Mouse (Mus musculus): ENCODE results near the gene Gm21905. TPM values are rescaled to one million over a fixed set of nuclear protein-coding genes. Genes with fewer than 3 reads are reported as not detected.

Gm21905 gene
- polyA plus RNA-seq (2014; fragmentation: Nextera tagmentation; extraction: Ambion mirVana) = not detected in 2 replicates

DNA sequence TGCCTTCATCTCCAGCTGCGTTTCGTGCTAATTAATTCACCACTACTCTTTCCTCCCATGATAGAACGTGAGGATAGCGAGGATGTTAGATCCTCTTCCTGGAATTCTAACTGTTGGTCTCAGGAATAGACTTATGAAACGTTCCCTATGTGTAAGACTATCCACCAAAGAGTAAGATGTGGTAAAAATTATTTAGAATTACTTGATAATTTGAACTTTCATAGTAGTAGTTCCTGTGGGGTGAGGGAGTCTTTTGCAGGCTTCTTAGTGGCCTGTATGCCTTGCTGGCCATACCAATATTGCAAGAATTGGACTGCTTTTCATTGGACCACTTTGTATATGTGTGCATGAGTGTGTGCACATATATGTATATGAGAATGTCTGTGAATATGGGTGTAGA is at the start of gene Gm21905:
TSS of gene Gm21905 (minus strand) at position 101 of the 400 bp plus-strand sequence.
- Histone ChIP-seq H3K9ac (ENCODE audit: low read length) (no peak within 1 kb of the TSS), H3K4me3 (ENCODE audit: low read depth, low read length) (no peak within 1 kb of the TSS), H3K9me3 (ENCODE audit: control insufficient read depth, low read length) (no peaks in the 10 kb centered on the region), H3K27me3 (ENCODE audit: control insufficient read depth, insufficient read depth, low read length) (no peaks in the 10 kb centered on the region), H3K36me3 (ENCODE audit: control insufficient read depth, insufficient read depth, low read length) (no peaks in the 10 kb centered on the region), H3K4me1 (ENCODE audit: control insufficient read depth, insufficient read depth, low read length) (no peaks in the 10 kb centered on the region), H3K27ac (ENCODE audit: low read depth, low read length) (no peak within 1 kb of the TSS), H3K4me2 (no peak within 1 kb of the TSS)
- ATAC-seq (ENCODE audit: low FRiP score) (no peak), DNase-seq (ENCODE audit: low spot score, missing footprints) (no peak)
- 89% methylated on average over 5 of the region's 5 CpGs for WGBS

DNA sequence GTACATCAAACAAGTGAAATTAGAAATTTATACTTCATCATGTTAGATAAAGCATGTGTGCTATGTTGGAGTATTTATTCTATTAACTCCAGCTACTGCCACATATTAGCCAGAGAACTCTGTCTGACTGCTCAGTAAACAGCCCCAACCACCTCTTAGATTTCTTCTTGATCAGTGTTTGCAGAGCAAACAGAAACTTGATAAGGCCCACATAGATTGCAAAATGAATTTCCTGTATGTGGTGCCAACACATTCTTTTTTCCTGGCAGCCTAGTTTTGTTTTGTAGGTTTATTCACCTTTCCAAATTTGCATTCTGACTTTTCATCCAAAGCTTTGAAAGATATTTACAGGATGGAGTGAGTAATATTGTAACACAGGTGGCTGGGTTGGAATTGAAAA is 44.2 kb upstream of the Gm21905 start:
- Histone ChIP-seq H3K4me3 (ENCODE audit: low read depth, low read length) (no peak overlapping the region), H3K9me3 (ENCODE audit: control insufficient read depth, low read length) (no peaks in the 10 kb centered on the region), H3K36me3 (ENCODE audit: control insufficient read depth, insufficient read depth, low read length) (no peaks in the 10 kb centered on the region), H3K27ac (ENCODE audit: low read depth, low read length) (no peak overlapping the region), H3K4me1 (ENCODE audit: control insufficient read depth, insufficient read depth, low read length) (no peaks in the 10 kb centered on the region), H3K4me2 (no peak overlapping the region), H3K9ac (ENCODE audit: low read length) (no peak overlapping the region), H3K27me3 (ENCODE audit: control insufficient read depth, insufficient read depth, low read length) (no peaks in the 10 kb centered on the region)
- DNase-seq (ENCODE audit: low spot score, missing footprints) = no peak
- ATAC-seq (ENCODE audit: low FRiP score) = no peak

DNA sequence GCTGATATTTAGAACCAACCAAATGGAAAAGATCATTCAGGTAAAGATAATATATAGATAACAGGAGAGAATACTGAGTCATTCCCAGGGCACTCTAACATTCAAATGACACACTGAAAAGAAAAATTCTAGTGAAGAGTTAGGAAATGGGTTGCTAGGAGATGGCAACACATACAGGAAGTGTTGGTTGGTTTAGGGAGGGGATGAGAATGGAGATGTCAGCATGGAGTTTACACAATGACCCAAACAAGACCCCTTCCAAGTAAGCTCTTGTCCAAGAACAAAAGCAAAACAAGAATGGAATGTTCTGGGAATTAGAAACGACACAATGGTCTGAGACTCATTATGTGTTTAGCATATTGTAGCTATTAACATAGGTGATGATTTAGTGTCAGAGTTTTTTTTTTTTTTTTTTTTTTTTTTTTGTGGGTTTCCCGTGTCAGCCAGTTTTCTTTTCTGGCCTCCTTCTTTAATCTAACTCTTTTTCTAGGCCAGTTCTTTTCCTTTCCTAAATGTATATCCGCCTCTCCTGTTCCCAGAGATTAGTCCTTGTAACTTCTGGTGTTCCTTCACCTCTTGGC is 35.8 kb upstream of the Gm21905 start:
- Histone ChIP-seq H3K27ac (ENCODE audit: low read depth, low read length) (no peak overlapping the region), H3K9ac (ENCODE audit: low read length) (no peak overlapping the region), H3K4me1 (ENCODE audit: control insufficient read depth, insufficient read depth, low read length) (no peaks in the 10 kb centered on the region), H3K36me3 (ENCODE audit: control insufficient read depth, insufficient read depth, low read length) (no peaks in the 10 kb centered on the region), H3K27me3 (ENCODE audit: control insufficient read depth, insufficient read depth, low read length) (no peaks in the 10 kb centered on the region), H3K9me3 (ENCODE audit: control insufficient read depth, low read length) (no peaks in the 10 kb centered on the region), H3K4me2 (no peak overlapping the region), H3K4me3 (ENCODE audit: low read depth, low read length) (no peak overlapping the region)
- DNase-seq (ENCODE audit: low spot score, missing footprints) = no peak
- no peak for ATAC-seq (ENCODE audit: low FRiP score)
- 62% methylated on average over 3 of the region's 3 CpGs for WGBS

DNA sequence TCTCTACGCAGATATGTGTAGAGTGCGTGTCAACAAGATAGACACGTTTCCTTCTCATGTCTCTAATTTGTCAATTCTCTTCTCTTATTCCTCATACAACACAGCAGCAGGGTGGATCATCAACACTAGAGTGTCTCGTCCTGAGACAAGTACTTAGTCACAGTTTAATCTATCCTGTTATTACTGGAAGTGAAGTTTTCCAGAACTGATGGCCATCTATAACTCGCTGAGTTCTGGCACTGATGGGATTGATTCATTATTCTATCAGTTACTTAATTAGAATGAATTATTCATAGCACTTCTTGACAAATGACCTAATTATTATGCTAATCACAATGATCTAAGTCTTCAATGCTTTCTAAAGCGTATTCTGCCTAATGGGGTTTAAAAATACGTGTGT is 23.3 kb upstream of the Gm21905 start:
- H3K4me3 ChIP-seq (ENCODE audit: low read depth, low read length) = no peak overlapping the region
- no peaks in the 10 kb centered on the region for H3K4me1 ChIP-seq (ENCODE audit: control insufficient read depth, insufficient read depth, low read length)
- ATAC-seq (ENCODE audit: low FRiP score) = no peak
- WGBS = 75% methylated on average over 7 of the region's 7 CpGs
- no peak overlapping the region for H3K9ac ChIP-seq (ENCODE audit: low read length)
- H3K36me3 ChIP-seq (ENCODE audit: control insufficient read depth, insufficient read depth, low read length) = no peaks in the 10 kb centered on the region
- no peaks in the 10 kb centered on the region for H3K27me3 ChIP-seq (ENCODE audit: control insufficient read depth, insufficient read depth, low read length)
- no peaks in the 10 kb centered on the region for H3K9me3 ChIP-seq (ENCODE audit: control insufficient read depth, low read length)
- DNase-seq (ENCODE audit: low spot score, missing footprints) = no peak
- no peak overlapping the region for H3K4me2 ChIP-seq
- no peak overlapping the region for H3K27ac ChIP-seq (ENCODE audit: low read depth, low read length)

DNA sequence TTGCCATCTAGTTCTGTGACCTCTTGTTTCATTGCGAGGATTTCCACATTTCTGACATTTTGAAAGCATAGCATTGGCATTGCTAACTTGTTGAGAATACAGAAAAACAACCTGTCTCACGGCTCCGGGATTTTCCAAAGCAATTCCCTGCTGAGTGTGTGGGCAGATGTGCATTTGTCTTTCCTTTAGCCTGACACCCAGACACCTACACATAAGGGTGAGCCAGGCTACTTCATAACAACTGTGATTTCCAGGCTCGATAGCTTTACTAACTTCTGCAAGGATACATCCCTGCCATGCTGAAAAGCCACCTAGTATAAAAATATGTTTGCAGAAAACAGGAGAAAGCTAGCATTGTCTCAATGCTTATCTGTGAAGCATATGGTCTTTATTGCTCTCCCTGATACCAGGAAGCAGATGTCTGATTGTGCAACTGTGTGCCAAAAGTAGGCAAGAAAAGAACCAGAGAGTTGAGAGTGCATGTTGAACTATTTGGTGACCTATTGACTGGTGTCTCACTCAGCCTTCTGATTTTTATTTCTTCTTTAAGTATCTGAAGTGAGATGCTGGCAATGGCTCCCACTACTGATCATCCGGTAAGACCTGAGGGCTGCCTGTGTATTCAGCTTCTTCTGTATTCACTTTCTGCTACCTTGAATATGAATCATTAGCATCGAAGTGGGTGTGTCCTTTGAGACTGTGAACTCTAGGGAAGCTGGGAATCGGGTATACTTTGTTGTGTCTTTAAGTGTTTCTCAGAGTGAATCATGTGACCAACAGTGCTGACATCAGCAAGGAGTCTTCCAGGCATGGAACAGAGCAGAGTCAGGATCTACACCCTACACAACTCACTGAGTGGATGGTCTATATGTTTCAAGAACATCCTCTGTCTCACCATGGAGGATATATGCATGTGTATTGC is 15.7 kb upstream of the Gm21905 start:
- Histone ChIP-seq H3K9me3 (ENCODE audit: control insufficient read depth, low read length) (no peaks in the 10 kb centered on the region), H3K9ac (ENCODE audit: low read length) (no peak overlapping the region), H3K27ac (ENCODE audit: low read depth, low read length) (no peak overlapping the region), H3K4me1 (ENCODE audit: control insufficient read depth, insufficient read depth, low read length) (no peaks in the 10 kb centered on the region; the same call in 1 of the 2 replicates), H3K4me3 (ENCODE audit: low read depth, low read length) (no peak overlapping the region), H3K4me2 (no peak overlapping the region), H3K27me3 (ENCODE audit: control insufficient read depth, insufficient read depth, low read length) (no peaks in the 10 kb centered on the region), H3K36me3 (ENCODE audit: control insufficient read depth, insufficient read depth, low read length) (no peaks in the 10 kb centered on the region)
- DNase-seq (ENCODE audit: low spot score, missing footprints) (no peak), ATAC-seq (ENCODE audit: low FRiP score) (no peak)
- WGBS = 89% methylated on average over 7 of the region's 7 CpGs

DNA sequence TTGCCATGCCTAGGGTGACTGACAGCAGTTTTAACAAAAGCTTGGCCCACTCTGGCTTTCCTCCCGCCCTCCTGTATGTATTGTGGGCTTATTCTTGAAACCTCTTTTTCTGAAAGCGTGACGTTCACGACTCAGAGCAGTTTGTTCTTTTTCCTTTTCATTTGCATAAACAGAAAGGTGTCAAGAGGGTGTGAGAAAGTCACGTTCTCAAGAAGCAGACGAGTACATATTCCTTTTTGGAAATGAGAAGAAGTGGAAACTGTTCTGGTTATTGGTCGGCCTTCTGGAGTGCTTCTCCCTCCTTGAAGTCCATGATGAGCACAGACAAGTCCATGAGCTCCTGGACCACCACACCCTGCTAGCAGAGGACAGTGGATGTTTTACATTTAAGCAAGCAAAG is 9.3 kb upstream of the Gm21905 start:
- no peaks in the 10 kb centered on the region; the same call in 1 of the 2 replicates for H3K4me1 ChIP-seq (ENCODE audit: control insufficient read depth, insufficient read depth, low read length)
- no peak for DNase-seq (ENCODE audit: low spot score, missing footprints)
- no peaks in the 10 kb centered on the region for H3K27me3 ChIP-seq (ENCODE audit: control insufficient read depth, insufficient read depth, low read length)
- H3K4me2 ChIP-seq = no peak overlapping the region
- H3K27ac ChIP-seq (ENCODE audit: low read depth, low read length) = no peak overlapping the region
- 72% methylated on average over 7 of the region's 7 CpGs for WGBS
- no peak for ATAC-seq (ENCODE audit: low FRiP score)
- no peaks in the 10 kb centered on the region for H3K9me3 ChIP-seq (ENCODE audit: control insufficient read depth, low read length)
- H3K4me3 ChIP-seq (ENCODE audit: low read depth, low read length) = no peak overlapping the region
- no peak overlapping the region for H3K9ac ChIP-seq (ENCODE audit: low read length)
- no peaks in the 10 kb centered on the region for H3K36me3 ChIP-seq (ENCODE audit: control insufficient read depth, insufficient read depth, low read length)

DNA sequence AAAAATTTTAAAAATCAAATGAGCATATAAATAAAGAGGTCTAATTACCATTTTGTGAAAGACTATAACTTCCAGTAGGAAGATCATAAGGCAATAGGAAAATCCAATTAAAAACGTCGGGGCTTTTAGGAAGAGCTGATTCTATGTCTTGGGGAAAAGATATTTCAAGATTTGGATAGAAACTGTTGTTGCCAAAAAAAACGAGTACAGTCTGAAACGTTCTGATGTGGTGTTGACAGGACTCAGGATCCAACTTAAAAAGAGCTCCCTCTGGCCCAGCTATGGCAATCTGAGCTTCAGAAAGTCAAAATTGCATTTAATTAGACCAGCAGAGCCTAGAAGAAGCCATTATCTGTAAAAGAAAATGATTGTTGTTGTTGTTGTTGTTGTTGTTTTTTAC is 7.9 kb upstream of the Gm21905 start:
- Histone ChIP-seq H3K4me2 (no peak overlapping the region), H3K36me3 (ENCODE audit: control insufficient read depth, insufficient read depth, low read length) (no peaks in the 10 kb centered on the region), H3K27ac (ENCODE audit: low read depth, low read length) (no peak overlapping the region), H3K4me1 (ENCODE audit: control insufficient read depth, insufficient read depth, low read length) (no peaks in the 10 kb centered on the region; the same call in 1 of the 2 replicates), H3K27me3 (ENCODE audit: control insufficient read depth, insufficient read depth, low read length) (no peaks in the 10 kb centered on the region), H3K9me3 (ENCODE audit: control insufficient read depth, low read length) (no peaks in the 10 kb centered on the region), H3K9ac (ENCODE audit: low read length) (no peak overlapping the region), H3K4me3 (ENCODE audit: low read depth, low read length) (no peak overlapping the region)
- no peak for ATAC-seq (ENCODE audit: low FRiP score)
- DNase-seq (ENCODE audit: low spot score, missing footprints) = no peak
- 84% methylated on average over 4 of the region's 4 CpGs for WGBS

DNA sequence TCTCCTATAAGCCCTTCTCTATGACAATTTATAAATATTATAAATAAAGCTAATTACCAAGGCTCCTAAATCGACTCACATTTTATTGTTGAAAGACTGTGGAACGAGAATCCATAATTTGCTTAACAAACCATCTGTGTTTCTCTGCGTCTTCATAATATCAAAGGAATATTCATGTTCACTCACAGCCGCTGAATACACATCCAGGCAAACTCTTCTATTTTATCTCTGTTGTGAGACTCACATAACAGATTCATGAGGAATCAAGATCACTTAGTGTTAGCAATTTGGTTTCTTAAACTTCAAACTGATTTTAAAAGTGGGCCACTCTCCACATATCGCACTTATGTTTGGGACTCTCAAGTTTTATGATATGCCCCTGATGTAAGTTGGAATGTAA is 1.9 kb upstream of the Gm21905 start:
- Histone ChIP-seq H3K9ac (ENCODE audit: low read length) (no peak overlapping the region), H3K27me3 (ENCODE audit: control insufficient read depth, insufficient read depth, low read length) (no peaks in the 10 kb centered on the region), H3K9me3 (ENCODE audit: control insufficient read depth, low read length) (no peaks in the 10 kb centered on the region), H3K4me1 (ENCODE audit: control insufficient read depth, insufficient read depth, low read length) (no peaks in the 10 kb centered on the region), H3K36me3 (ENCODE audit: control insufficient read depth, insufficient read depth, low read length) (no peaks in the 10 kb centered on the region), H3K4me3 (ENCODE audit: low read depth, low read length) (no peak overlapping the region), H3K27ac (ENCODE audit: low read depth, low read length) (no peak overlapping the region), H3K4me2 (no peak overlapping the region)
- 92% methylated on average over 5 of the region's 5 CpGs for WGBS
- no peak for ATAC-seq (ENCODE audit: low FRiP score)
- no peak for DNase-seq (ENCODE audit: low spot score, missing footprints)

DNA sequence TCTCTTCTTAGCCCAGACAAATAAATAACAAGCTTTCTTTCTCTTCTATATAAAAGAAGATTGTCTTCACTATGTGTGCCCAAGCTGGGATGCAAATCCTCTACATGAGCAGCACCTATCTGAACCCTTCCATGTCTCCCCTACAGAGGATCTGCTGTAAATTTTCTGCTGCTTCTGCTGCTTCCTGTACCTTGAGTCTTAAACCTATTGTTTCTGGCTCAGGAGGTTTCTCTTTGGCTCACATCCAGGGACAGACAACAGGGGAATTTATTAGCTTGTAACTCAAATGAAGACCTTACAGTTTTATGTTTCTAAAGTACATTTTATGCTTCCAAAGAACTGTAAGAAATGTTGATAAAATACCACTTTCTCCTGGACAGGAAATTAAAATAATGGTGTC is 785 bp upstream of the Gm21905 start:
- no peak for DNase-seq (ENCODE audit: low spot score, missing footprints)
- Histone ChIP-seq H3K4me1 (ENCODE audit: control insufficient read depth, insufficient read depth, low read length) (no peaks in the 10 kb centered on the region), H3K36me3 (ENCODE audit: control insufficient read depth, insufficient read depth, low read length) (no peaks in the 10 kb centered on the region), H3K27me3 (ENCODE audit: control insufficient read depth, insufficient read depth, low read length) (no peaks in the 10 kb centered on the region), H3K27ac (ENCODE audit: low read depth, low read length) (no peak overlapping the region), H3K4me2 (no peak overlapping the region), H3K4me3 (ENCODE audit: low read depth, low read length) (no peak overlapping the region), H3K9me3 (ENCODE audit: control insufficient read depth, low read length) (no peaks in the 10 kb centered on the region), H3K9ac (ENCODE audit: low read length) (no peak overlapping the region)
- no peak for ATAC-seq (ENCODE audit: low FRiP score)
